Mouse (Mus musculus): ENCODE results near the gene Abcg5. TPM values are rescaled to one million over a fixed set of nuclear protein-coding genes. Genes with fewer than 3 reads are reported as not detected.

Gene Abcg5
- polyA plus RNA-seq, 1 experiment from 2014 or later: 0.46 TPM

- 66% methylated on average over 3 of the region's 3 CpGs for WGBS
- H3K27ac ChIP-seq: no peak overlapping the region
- H3K36me3 ChIP-seq: no peaks in the 10 kb centered on the region
- 0 out of 2 replicates have a peak, but pooled peaks cover 4% of the 10 kb centered on the region for H3K4me1 ChIP-seq
- H3K4me3 ChIP-seq: no peak overlapping the region
- ATAC-seq (ENCODE audit: borderline replicate concordance, extremely low read depth, low FRiP score, low TSS enrichment): no peak
- no peaks in the 10 kb centered on the region for H3K9me3 ChIP-seq
- H3K9ac ChIP-seq: no peak overlapping the region
- H3K27me3 ChIP-seq: no peaks in the 10 kb centered on the region
- no peak overlapping the region for H3K4me2 ChIP-seq
Measured at GRCm38 (mm10) chr17:84681670-84682069, 1.1 kb downstream of the Abcg5 start.

- no peak overlapping the region for H3K27ac ChIP-seq
- ATAC-seq (ENCODE audit: borderline replicate concordance, extremely low read depth, low FRiP score, low TSS enrichment): no peak
- peaks cover 14% of the 10 kb centered on the region for H3K4me1 ChIP-seq
- H3K4me2 ChIP-seq: no peak overlapping the region
- H3K4me3 ChIP-seq: no peak overlapping the region
- no peaks in the 10 kb centered on the region for H3K9me3 ChIP-seq
- no peaks in the 10 kb centered on the region for H3K27me3 ChIP-seq
- WGBS: 81% methylated on average over 11 of the region's 11 CpGs
- no peaks in the 10 kb centered on the region for H3K36me3 ChIP-seq
- no peak overlapping the region for H3K9ac ChIP-seq
Measured at GRCm38 (mm10) chr17:84677595-84677994, 5.2 kb downstream of the Abcg5 start.

- H3K9me3 ChIP-seq: no peaks in the 10 kb centered on the region
- 2% methylated on average over 24 of the region's 24 CpGs for WGBS
- H3K27me3 ChIP-seq: no peaks in the 10 kb centered on the region
- no peak within 1 kb of the TSS for H3K27ac ChIP-seq
- no peak within 1 kb of the TSS for H3K9ac ChIP-seq
- peak within 1 kb of the TSS; percentile 69 for H3K4me2 ChIP-seq
- no peaks in the 10 kb centered on the region for H3K36me3 ChIP-seq
- H3K4me3 ChIP-seq: peak within 1 kb of the TSS; percentile 36
- H3K4me1 ChIP-seq: peaks cover 21% of the 10 kb centered on the region
- peak; percentile 55; the same call in 1 of the 2 replicates for ATAC-seq (ENCODE audit: borderline replicate concordance, extremely low read depth, low FRiP score, low TSS enrichment)
Measured at GRCm38 (mm10) chr17:84675951-84676366, 6.9 kb downstream of the Abcg5 start, which contains the start of gene Abcg8. Gene Abcg8 (plus strand): TSS chr17:84676302.

- WGBS: 45% methylated on average over 4 of the region's 4 CpGs
- no peak overlapping the region for H3K4me2 ChIP-seq
- ATAC-seq (ENCODE audit: borderline replicate concordance, extremely low read depth, low FRiP score, low TSS enrichment): no peak
Measured at GRCm38 (mm10) chr17:84675204-84675603, 7.6 kb downstream of the Abcg5 start.

GRCm38 (mm10) chr17:84674048-84674447 is 8.8 kb downstream of the Abcg5 start:
- Histone ChIP-seq H3K9ac (no peak overlapping the region), H3K27me3 (no peaks in the 10 kb centered on the region), H3K36me3 (no peaks in the 10 kb centered on the region), H3K27ac (no peak overlapping the region), H3K4me1 (peaks cover 21% of the 10 kb centered on the region), H3K9me3 (no peaks in the 10 kb centered on the region), H3K4me2 (no peak overlapping the region), H3K4me3 (no peak overlapping the region)
- no peak for ATAC-seq (ENCODE audit: borderline replicate concordance, extremely low read depth, low FRiP score, low TSS enrichment)
- 36% methylated on average over 7 of the region's 7 CpGs for WGBS

More at GRCm38 (mm10) chr17:84675204-84675603, 7.6 kb downstream of the Abcg5 start:
- Histone ChIP-seq H3K27me3 (no peaks in the 10 kb centered on the region), H3K36me3 (no peaks in the 10 kb centered on the region), H3K4me1 (peaks cover 21% of the 10 kb centered on the region), H3K9me3 (no peaks in the 10 kb centered on the region), H3K27ac (no peak overlapping the region), H3K9ac (no peak overlapping the region), H3K4me3 (no peak overlapping the region)

- Histone ChIP-seq H3K4me1 (peaks cover 21% of the 10 kb centered on the region), H3K4me2 (no peak overlapping the region), H3K36me3 (no peaks in the 10 kb centered on the region), H3K4me3 (no peak overlapping the region), H3K27me3 (no peaks in the 10 kb centered on the region), H3K9me3 (no peaks in the 10 kb centered on the region), H3K9ac (no peak overlapping the region), H3K27ac (peak overlapping the region; percentile 52)
- WGBS: 50% methylated on average over 16 of the region's 16 CpGs
- peak; percentile 66; the same call in 1 of the 2 replicates for ATAC-seq (ENCODE audit: borderline replicate concordance, extremely low read depth, low FRiP score, low TSS enrichment)
Measured at GRCm38 (mm10) chr17:84672376-84673369, 10.1 kb downstream of the Abcg5 start.

- no peak for ATAC-seq (ENCODE audit: borderline replicate concordance, extremely low read depth, low FRiP score, low TSS enrichment)
- H3K9ac ChIP-seq: no peak overlapping the region
- H3K27me3 ChIP-seq: no peaks in the 10 kb centered on the region
- no peak overlapping the region for H3K27ac ChIP-seq
- no peaks in the 10 kb centered on the region for H3K36me3 ChIP-seq
- no peak overlapping the region for H3K4me2 ChIP-seq
- H3K4me3 ChIP-seq: no peak overlapping the region
- 91% methylated on average over 3 of the region's 3 CpGs for WGBS
- H3K4me1 ChIP-seq: 0 out of 2 replicates have a peak, but pooled peaks cover 9% of the 10 kb centered on the region
- no peaks in the 10 kb centered on the region for H3K9me3 ChIP-seq
Measured at GRCm38 (mm10) chr17:84667848-84668247, 15.0 kb downstream of the Abcg5 start.

- Histone ChIP-seq H3K27ac (no peak overlapping the region), H3K4me3 (no peak overlapping the region), H3K27me3 (no peaks in the 10 kb centered on the region), H3K9ac (no peak overlapping the region), H3K36me3 (no peaks in the 10 kb centered on the region), H3K4me1 (no peaks in the 10 kb centered on the region), H3K4me2 (no peak overlapping the region), H3K9me3 (no peaks in the 10 kb centered on the region)
- ATAC-seq (ENCODE audit: borderline replicate concordance, extremely low read depth, low FRiP score, low TSS enrichment): no peak
- 28% methylated on average over 9 of the region's 9 CpGs for WGBS
Measured at GRCm38 (mm10) chr17:84665691-84666090, 17.1 kb downstream of the Abcg5 start.

- Histone ChIP-seq H3K9me3 (no peaks in the 10 kb centered on the region), H3K27me3 (no peaks in the 10 kb centered on the region), H3K4me3 (no peak overlapping the region), H3K9ac (no peak overlapping the region), H3K27ac (no peak overlapping the region), H3K4me1 (no peaks in the 10 kb centered on the region), H3K4me2 (no peak overlapping the region), H3K36me3 (no peaks in the 10 kb centered on the region)
- ATAC-seq (ENCODE audit: borderline replicate concordance, extremely low read depth, low FRiP score, low TSS enrichment): no peak
- WGBS: 35% methylated on average over 10 of the region's 10 CpGs
Measured at GRCm38 (mm10) chr17:84665053-84665452, 17.8 kb downstream of the Abcg5 start.

- Histone ChIP-seq H3K4me2 (no peak overlapping the region), H3K4me1 (peaks cover 10% of the 10 kb centered on the region), H3K27ac (no peak overlapping the region), H3K9ac (no peak overlapping the region), H3K27me3 (no peaks in the 10 kb centered on the region), H3K36me3 (no peaks in the 10 kb centered on the region), H3K9me3 (no peaks in the 10 kb centered on the region), H3K4me3 (no peak overlapping the region)
- WGBS: 76% methylated on average over 8 of the region's 8 CpGs
- no peak for ATAC-seq (ENCODE audit: borderline replicate concordance, extremely low read depth, low FRiP score, low TSS enrichment)
Measured at GRCm38 (mm10) chr17:84658951-84659350, 23.9 kb downstream of the Abcg5 start.

- Histone ChIP-seq H3K9ac (no peak overlapping the region), H3K4me2 (no peak overlapping the region), H3K4me1 (peaks cover 10% of the 10 kb centered on the region), H3K36me3 (no peaks in the 10 kb centered on the region), H3K4me3 (no peak overlapping the region), H3K9me3 (no peaks in the 10 kb centered on the region), H3K27ac (no peak overlapping the region), H3K27me3 (no peaks in the 10 kb centered on the region)
- WGBS: 35% methylated on average over 5 of the region's 5 CpGs
- ATAC-seq (ENCODE audit: borderline replicate concordance, extremely low read depth, low FRiP score, low TSS enrichment): no peak
Measured at GRCm38 (mm10) chr17:84658195-84658594, 24.6 kb downstream of the Abcg5 start.

- no peaks in the 10 kb centered on the region for H3K27me3 ChIP-seq
- H3K9me3 ChIP-seq: no peaks in the 10 kb centered on the region
- 0 out of 2 replicates have a peak, but pooled peaks have one; percentile 39 for ATAC-seq (ENCODE audit: borderline replicate concordance, extremely low read depth, low FRiP score, low TSS enrichment)
- H3K9ac ChIP-seq: no peak overlapping the region
- WGBS: 56% methylated on average over 7 of the region's 7 CpGs
- H3K4me1 ChIP-seq: peaks cover 10% of the 10 kb centered on the region
- no peak overlapping the region for H3K27ac ChIP-seq
- no peak overlapping the region for H3K4me3 ChIP-seq
- H3K36me3 ChIP-seq: no peaks in the 10 kb centered on the region
- H3K4me2 ChIP-seq: no peak overlapping the region
Measured at GRCm38 (mm10) chr17:84657782-84658181, 25.0 kb downstream of the Abcg5 start.

Data from lung, embryonic 15.5 days (tissue).